Mouse (Mus musculus) kidney, embryonic 15.5 days (tissue): ENCODE data around the gene Cc2d1a. TPM values are rescaled to one million over a fixed set of nuclear protein-coding genes. Genes with fewer than 3 reads are reported as not detected.

ENCODE experiments used
- ATAC-seq: fragments of 200-750 bp; cut with Nextera tagmentation; replicated peaks from 2 replicates; pipeline ENCODE4 v1.8.0; 2017; ENCODE audit warnings: moderate TSS enrichment; ENCODE audit not compliant: low FRiP score
- H3K27ac ChIP-seq: fragments of 300-500 bp; sonication (generic); 2 replicates; pipeline ENCODE4 v1.5.1; 2015; ENCODE audit warnings: mild to moderate bottlenecking, inconsistent platforms
- H3K27me3 ChIP-seq: fragments of 300-500 bp; sonication (generic); 2 replicates; pipeline ENCODE4 v1.6.1; 2015; ENCODE audit warnings: inconsistent platforms
- H3K36me3 ChIP-seq: fragments of 300-500 bp; sonication (generic); 2 replicates; pipeline ENCODE4 v1.6.1; 2015; ENCODE audit warnings: inconsistent platforms
- H3K4me1 ChIP-seq: fragments of 300-500 bp; sonication (generic); 2 replicates; pipeline ENCODE4 v1.6.1; 2015; ENCODE audit warnings: inconsistent platforms
- H3K4me2 ChIP-seq: fragments of 300-500 bp; sonication (generic); 2 replicates; pipeline ENCODE4 v1.6.1; 2015; ENCODE audit warnings: moderate library complexity, mild to moderate bottlenecking, inconsistent platforms
- H3K4me3 ChIP-seq: fragments of 300-500 bp; sonication (generic); replicated peaks from 2 replicates; pipeline ENCODE4 v1.5.1; 2015; ENCODE audit warnings: mild to moderate bottlenecking, inconsistent platforms
- H3K9ac ChIP-seq: fragments of 300-500 bp; sonication (generic); 2 replicates; pipeline ENCODE4 v1.6.1; 2015; ENCODE audit warnings: mild to moderate bottlenecking, inconsistent platforms
- H3K9me3 ChIP-seq: fragments of 300-500 bp; sonication (generic); replicated peaks from 2 replicates; pipeline ENCODE4 v1.6.1; 2016; ENCODE audit warnings: inconsistent platforms
- WGBS: fragments of 180-500 bp; shearing (Covaris S2); methylation state at CpG from one replicate; pipeline ENCODE4 v1.1.7; 2015; ENCODE audit warnings: mixed read lengths; 5-methylcytosine and 5-hydroxymethylcytosine counted together
- polyA plus RNA-seq: library from polyadenylated mRNA; unstranded; fragments of >200 nt; fragmentation: Nextera tagmentation; extraction: Ambion mirVana; gene quantifications from 2 replicates; pipeline ENCODE4 v1.2.1, GENCODE M21; 2015

Gene Cc2d1a
- polyA plus RNA-seq, 1 experiment from 2014 or later = 28.7 TPM

DNA sequence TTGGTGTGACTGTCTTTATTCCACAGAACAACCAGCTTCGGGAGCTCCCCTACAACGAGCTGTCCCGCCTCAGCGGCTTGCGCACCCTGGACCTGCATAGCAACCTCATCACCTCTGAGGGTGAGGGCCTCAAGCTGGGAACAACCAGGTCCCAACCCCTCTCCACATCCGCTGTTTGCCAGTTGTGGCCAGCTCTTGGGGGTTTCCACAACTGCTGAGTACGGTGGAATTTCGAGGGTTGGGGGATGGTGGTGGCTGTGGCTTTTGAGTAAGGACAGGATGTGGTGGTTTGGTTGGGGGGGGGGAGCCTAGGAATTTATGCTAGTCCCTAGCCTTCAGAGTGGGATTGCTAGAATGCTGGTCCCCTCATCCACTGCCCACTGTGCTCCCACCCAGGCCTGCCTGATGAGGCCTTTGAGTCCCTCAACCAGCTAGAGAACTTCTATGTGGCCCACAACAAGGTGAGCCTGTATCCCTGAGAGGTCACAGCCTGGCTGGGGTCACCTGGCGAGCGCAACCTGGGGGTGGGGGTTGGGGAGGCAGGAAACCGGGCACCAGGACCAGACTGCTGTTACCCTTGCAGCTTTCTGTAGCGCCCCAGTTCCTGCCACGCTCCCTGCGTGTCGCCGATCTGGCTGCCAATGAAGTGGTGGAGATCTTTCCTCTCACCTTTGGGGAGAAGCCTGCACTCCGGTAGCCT lies 20.4 kb downstream of the Cc2d1a start:
- Histone ChIP-seq H3K9ac (no peak overlapping the region), H3K36me3 (peaks cover 7% of the 10 kb centered on the region), H3K27ac (no peak overlapping the region), H3K4me2 (no peak overlapping the region), H3K4me3 (no peak overlapping the region), H3K4me1 (peaks cover 24% of the 10 kb centered on the region), H3K9me3 (no peaks in the 10 kb centered on the region), H3K27me3 (no peaks in the 10 kb centered on the region)
- 0 out of 2 replicates have a peak, but pooled peaks have one; percentile 44 for ATAC-seq
- 64% methylated on average over 17 of the region's 17 CpGs for WGBS

GRCm38 (mm10) chr8:84126742-84127141 lies 21.0 kb downstream of the Cc2d1a start:
- no peak overlapping the region for H3K4me3 ChIP-seq
- ATAC-seq = no peak
- WGBS = 74% methylated on average over 2 of the region's 2 CpGs
- peaks cover 24% of the 10 kb centered on the region for H3K4me1 ChIP-seq
- no peaks in the 10 kb centered on the region for H3K27me3 ChIP-seq
- no peak overlapping the region for H3K9ac ChIP-seq
- peaks cover under 1% of the 10 kb centered on the region; the same call in 1 of the 2 replicates for H3K36me3 ChIP-seq
- H3K9me3 ChIP-seq = no peaks in the 10 kb centered on the region
- no peak overlapping the region for H3K4me2 ChIP-seq
- no peak overlapping the region for H3K27ac ChIP-seq

- Histone ChIP-seq H3K4me2 (no peak within 1 kb of the TSS), H3K9me3 (no peaks in the 10 kb centered on the region), H3K27me3 (no peaks in the 10 kb centered on the region), H3K4me1 (peaks cover 20% of the 10 kb centered on the region), H3K36me3 (no peaks in the 10 kb centered on the region), H3K27ac (no peak within 1 kb of the TSS), H3K4me3 (no peak within 1 kb of the TSS), H3K9ac (no peak within 1 kb of the TSS)
- ATAC-seq = 0 out of 2 replicates have a peak, but pooled peaks have one; percentile 27
- WGBS = 54% methylated on average over 9 of the region's 9 CpGs
Observed at GRCm38 (mm10) chr8:84125656-84126055, 22.1 kb downstream of the Cc2d1a start, which contains the start of gene Podnl1. Gene Podnl1 (plus strand): TSS chr8:84125989.

DNA sequence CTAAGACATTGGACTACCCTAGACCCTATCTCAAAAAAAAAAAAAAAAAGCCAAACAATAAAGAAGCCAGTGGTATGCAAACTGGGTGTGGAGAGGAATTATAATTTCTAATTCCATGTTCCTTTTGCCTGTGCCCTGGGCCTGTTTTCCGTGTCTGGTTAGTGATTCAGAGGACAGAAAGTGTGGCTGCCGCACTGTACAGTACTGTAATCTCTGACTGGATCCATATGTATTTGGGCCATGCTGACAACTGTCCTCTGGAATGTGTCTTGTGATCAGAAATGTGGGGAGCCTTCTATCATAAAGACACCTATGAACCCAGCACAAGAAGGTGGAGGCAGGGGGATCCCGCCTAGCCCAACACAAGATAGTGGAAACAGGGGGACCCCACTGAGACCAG lies 25.6 kb downstream of the Cc2d1a start:
- Histone ChIP-seq H3K9me3 (no peaks in the 10 kb centered on the region), H3K27ac (no peak overlapping the region), H3K36me3 (no peaks in the 10 kb centered on the region), H3K27me3 (no peaks in the 10 kb centered on the region), H3K4me2 (no peak overlapping the region), H3K9ac (no peak overlapping the region), H3K4me3 (no peak overlapping the region), H3K4me1 (peaks cover 12% of the 10 kb centered on the region; the same call in 1 of the 2 replicates)
- 85% methylated on average over 3 of the region's 3 CpGs for WGBS
- ATAC-seq = no peak

- no peaks in the 10 kb centered on the region for H3K9me3 ChIP-seq
- 84% methylated on average over 6 of the region's 6 CpGs for WGBS
- H3K9ac ChIP-seq = no peak overlapping the region
- ATAC-seq = no peak
- no peak overlapping the region for H3K4me3 ChIP-seq
- H3K4me1 ChIP-seq = no peaks in the 10 kb centered on the region
- H3K4me2 ChIP-seq = no peak overlapping the region
- no peaks in the 10 kb centered on the region for H3K27me3 ChIP-seq
- H3K36me3 ChIP-seq = no peaks in the 10 kb centered on the region
- H3K27ac ChIP-seq = no peak overlapping the region
Observed at GRCm38 (mm10) chr8:84115646-84116045, 32.1 kb downstream of the Cc2d1a start.

GRCm38 (mm10) chr8:84106216-84107040 lies 41.3 kb downstream of the Cc2d1a start:
- Histone ChIP-seq H3K4me1 (peaks cover 32% of the 10 kb centered on the region), H3K27ac (no peak overlapping the region), H3K9me3 (no peaks in the 10 kb centered on the region), H3K4me3 (no peak overlapping the region), H3K36me3 (peaks cover 14% of the 10 kb centered on the region), H3K9ac (no peak overlapping the region), H3K4me2 (no peak overlapping the region), H3K27me3 (no peaks in the 10 kb centered on the region)
- 94% methylated on average over 6 of the region's 6 CpGs for WGBS
- ATAC-seq = no peak

DNA sequence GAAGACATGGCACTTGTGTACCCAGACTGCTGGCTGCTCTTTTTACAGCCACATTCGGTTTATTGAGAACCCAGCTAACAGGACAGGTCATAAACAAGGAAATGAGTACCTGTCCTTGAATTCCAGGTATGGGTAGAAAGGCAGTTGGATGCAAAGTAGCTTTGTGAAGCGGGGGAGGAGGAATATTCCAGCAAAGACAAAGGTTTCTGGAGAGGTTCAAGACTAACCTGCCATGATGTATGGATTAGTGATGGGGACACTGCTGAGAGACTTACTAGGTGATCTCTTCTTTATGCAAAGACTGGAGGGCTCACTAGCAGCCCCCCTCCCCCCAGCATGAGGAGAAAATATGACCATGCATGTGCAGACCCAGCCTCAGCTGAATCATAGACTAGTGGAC lies 42.1 kb downstream of the Cc2d1a start:
- H3K4me2 ChIP-seq = no peak overlapping the region
- H3K27ac ChIP-seq = 0 out of 2 replicates have a peak overlapping the region, but pooled peaks have one; percentile 72
- H3K27me3 ChIP-seq = no peaks in the 10 kb centered on the region
- no peaks in the 10 kb centered on the region for H3K9me3 ChIP-seq
- 73% methylated on average over 2 of the region's 2 CpGs for WGBS
- H3K9ac ChIP-seq = no peak overlapping the region
- no peak for ATAC-seq
- H3K4me3 ChIP-seq = no peak overlapping the region
- H3K4me1 ChIP-seq = peaks cover 32% of the 10 kb centered on the region
- H3K36me3 ChIP-seq = peaks cover 21% of the 10 kb centered on the region

- H3K27me3 ChIP-seq = no peaks in the 10 kb centered on the region
- H3K4me2 ChIP-seq = peak within 1 kb of the TSS; percentile 71
- H3K27ac ChIP-seq = peak within 1 kb of the TSS; percentile 87
- H3K9me3 ChIP-seq = no peaks in the 10 kb centered on the region
- H3K4me1 ChIP-seq = peaks cover 32% of the 10 kb centered on the region
- peak within 1 kb of the TSS; percentile 65 for H3K4me3 ChIP-seq
- H3K9ac ChIP-seq = peak within 1 kb of the TSS; percentile 71
- ATAC-seq = peak; percentile 96
- 8% methylated on average over 42 of the region's 42 CpGs for WGBS
- H3K36me3 ChIP-seq = peaks cover 28% of the 10 kb centered on the region
Observed at GRCm38 (mm10) chr8:84104697-84105609, 42.8 kb downstream of the Cc2d1a start, which contains the start of gene Dcaf15. Gene Dcaf15 (minus strand): TSS chr8:84104768.

GRCm38 (mm10) chr8:84104221-84104620 lies 43.5 kb downstream of the Cc2d1a start:
- Histone ChIP-seq H3K27ac (peak overlapping the region; percentile 87), H3K4me1 (peaks cover 32% of the 10 kb centered on the region), H3K9me3 (no peaks in the 10 kb centered on the region)

GRCm38 (mm10) chr8:84103601-84104000 lies 44.1 kb downstream of the Cc2d1a start:
- Histone ChIP-seq H3K4me2 (peak overlapping the region; percentile 71), H3K36me3 (peaks cover 40% of the 10 kb centered on the region), H3K9ac (peak overlapping the region; percentile 71), H3K27me3 (no peaks in the 10 kb centered on the region), H3K9me3 (no peaks in the 10 kb centered on the region), H3K4me1 (peaks cover 32% of the 10 kb centered on the region), H3K27ac (peak overlapping the region; percentile 87), H3K4me3 (peak overlapping the region; percentile 65)
- ATAC-seq = no peak; the same call in 1 of the 2 replicates
- WGBS = 40% methylated on average over 3 of the region's 3 CpGs

More at GRCm38 (mm10) chr8:84104221-84104620, 43.5 kb downstream of the Cc2d1a start:
- Histone ChIP-seq H3K4me3 (peak overlapping the region; percentile 65), H3K4me2 (peak overlapping the region; percentile 71), H3K27me3 (no peaks in the 10 kb centered on the region), H3K9ac (peak overlapping the region; percentile 71), H3K36me3 (peaks cover 34% of the 10 kb centered on the region)
- peak; percentile 78 for ATAC-seq
- 1% methylated on average over 28 of the region's 29 CpGs for WGBS

DNA sequence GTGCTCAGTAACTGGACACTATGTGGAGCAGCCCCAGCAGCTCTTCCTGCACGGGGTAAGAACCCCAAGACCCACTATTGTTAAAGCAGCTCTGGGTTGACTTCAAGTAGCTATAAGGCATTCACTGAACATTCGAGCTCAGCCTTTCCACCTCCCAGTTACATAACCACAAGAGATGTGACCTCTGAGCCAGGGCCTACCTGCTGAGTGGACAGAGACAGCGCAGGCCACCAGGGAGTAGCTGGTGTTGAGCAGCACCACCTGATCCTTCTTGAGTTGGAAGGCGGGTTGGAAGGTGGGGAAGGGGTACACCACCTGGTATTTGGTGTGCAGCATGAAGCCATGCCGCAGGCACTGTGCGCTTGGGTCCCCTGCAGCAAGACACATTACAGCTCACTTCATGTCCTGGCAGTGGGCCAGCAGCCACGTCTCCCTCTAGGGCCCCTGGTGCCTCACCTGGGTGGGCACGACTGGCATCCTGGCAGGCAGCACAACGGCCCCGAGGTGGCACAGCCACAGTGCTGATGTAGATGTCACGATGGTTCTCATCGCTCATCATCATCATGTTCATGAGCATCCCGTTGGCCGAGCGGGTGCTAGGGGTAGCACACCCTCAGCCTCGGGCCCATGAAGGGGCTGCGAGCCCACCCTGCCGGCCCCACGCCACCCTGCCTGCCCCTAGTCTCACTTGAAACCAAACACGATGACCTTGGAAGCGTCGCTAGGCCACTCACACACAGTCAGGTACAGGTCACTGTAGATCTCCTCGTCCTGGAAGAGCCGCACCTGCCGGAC lies 46.1 kb downstream of the Cc2d1a start:
- ATAC-seq = no peak
- no peak overlapping the region for H3K9ac ChIP-seq
- WGBS = 92% methylated on average over 25 of the region's 25 CpGs
- peaks cover 32% of the 10 kb centered on the region for H3K4me1 ChIP-seq
- H3K9me3 ChIP-seq = no peaks in the 10 kb centered on the region
- H3K4me3 ChIP-seq = no peak overlapping the region
- no peak overlapping the region for H3K27ac ChIP-seq
- no peaks in the 10 kb centered on the region for H3K27me3 ChIP-seq
- H3K36me3 ChIP-seq = peaks cover 60% of the 10 kb centered on the region
- no peak overlapping the region for H3K4me2 ChIP-seq
